Comparison of ENCODE assay signal across 8 mouse cellular contexts in genomic region chr13:25055873-25056667, GRCm38 (mm10). TPM values are rescaled to one million over a fixed set of nuclear protein-coding genes. Genes with fewer than 3 reads are reported as not detected.
A peak's percentile ranks its signal among the peaks of the same experiment; 100 is the strongest.
DNase-seq lines count a peak whose midpoint lies in the region; ATAC-seq lines count a peak whose summit lies in the region.

Gene Dcdc2a (plus strand): TSS chr13:25056004.

- no peak for DNase-seq in heart, adult 18-20 months
- DNase-seq in adrenal gland, postnatal 25 days = peak; percentile 24
- DNase-seq in kidney, adult 9 months = peak; percentile 35
- no peak for DNase-seq in natural killer cell, adult 2 months (ENCODE audit: low spot score in 2 of 2)

- ATAC-seq in heart, embryonic 13.5 days (ENCODE audit: extremely low read depth, insufficient number of reproducible peaks, low FRiP score, low TSS enrichment) = peak; percentile 25; the same call in 1 of the 2 replicates
- ATAC-seq in forebrain, embryonic 12.5 days (ENCODE audit: low FRiP score) = peak; percentile 70
- no peak for ATAC-seq in liver, embryonic 16.5 days (ENCODE audit: low read depth)
- ATAC-seq in neural tube, embryonic 14.5 days (ENCODE audit: low read depth) = peak; percentile 79

- H3K4me2 ChIP-seq in heart, embryonic 13.5 days = peak within 1 kb of the TSS; percentile 97
- H3K4me2 ChIP-seq in forebrain, embryonic 12.5 days = peak within 1 kb of the TSS; percentile 91
- peak within 1 kb of the TSS; percentile 52 for H3K4me2 ChIP-seq in liver, embryonic 16.5 days (ENCODE audit: low read depth, low read length)
- peak within 1 kb of the TSS; percentile 87 for H3K4me2 ChIP-seq in neural tube, embryonic 14.5 days (ENCODE audit: low read depth, low read length)

- peaks cover 9% of the 10 kb centered on the region for H3K9me3 ChIP-seq in heart, embryonic 13.5 days
- H3K9me3 ChIP-seq in forebrain, embryonic 12.5 days = no peaks in the 10 kb centered on the region
- no peaks in the 10 kb centered on the region for H3K9me3 ChIP-seq in liver, embryonic 16.5 days (replicated peaks; ENCODE audit: control insufficient read depth, low read length)
- H3K9me3 ChIP-seq in neural tube, embryonic 14.5 days (ENCODE audit: control insufficient read depth, low read length) = no peaks in the 10 kb centered on the region

- H3K9ac ChIP-seq in heart, embryonic 13.5 days = peak within 1 kb of the TSS; percentile 64
- H3K9ac ChIP-seq in forebrain, embryonic 12.5 days = peak within 1 kb of the TSS; percentile 51
- no peak within 1 kb of the TSS for H3K9ac ChIP-seq in liver, embryonic 16.5 days (ENCODE audit: low read depth, low read length)
- H3K9ac ChIP-seq in neural tube, embryonic 14.5 days (replicated peaks; ENCODE audit: low read depth, low read length) = peak within 1 kb of the TSS; percentile 46

- peak within 1 kb of the TSS; percentile 62 for H3K4me3 ChIP-seq in heart, embryonic 13.5 days
- H3K4me3 ChIP-seq in forebrain, embryonic 12.5 days (replicated peaks) = peak within 1 kb of the TSS; percentile 51
- H3K4me3 ChIP-seq in liver, embryonic 16.5 days (ENCODE audit: low read depth, low read length) = peak within 1 kb of the TSS; percentile 49
- H3K4me3 ChIP-seq in neural tube, embryonic 14.5 days (ENCODE audit: low read depth, low read length) = peak within 1 kb of the TSS; percentile 48

- peaks cover 45% of the 10 kb centered on the region for H3K27me3 ChIP-seq in heart, embryonic 13.5 days (replicated peaks)
- peaks cover 42% of the 10 kb centered on the region for H3K27me3 ChIP-seq in forebrain, embryonic 12.5 days
- H3K27me3 ChIP-seq in liver, embryonic 16.5 days (ENCODE audit: control insufficient read depth, insufficient read depth, low read depth, low read length) = peaks cover 31% of the 10 kb centered on the region
- peaks cover 10% of the 10 kb centered on the region for H3K27me3 ChIP-seq in neural tube, embryonic 14.5 days (ENCODE audit: control insufficient read depth, insufficient read depth, low read length)

- peaks cover 16% of the 10 kb centered on the region for H3K4me1 ChIP-seq in heart, embryonic 13.5 days
- H3K4me1 ChIP-seq in forebrain, embryonic 12.5 days = peaks cover 19% of the 10 kb centered on the region
- H3K4me1 ChIP-seq in liver, embryonic 16.5 days (ENCODE audit: control insufficient read depth, low read depth, low read length) = no peaks in the 10 kb centered on the region
- 0 out of 2 replicates have a peak, but pooled peaks cover 3% of the 10 kb centered on the region for H3K4me1 ChIP-seq in neural tube, embryonic 14.5 days (ENCODE audit: control insufficient read depth, insufficient read depth, low read length)

- no peaks in the 10 kb centered on the region for H3K36me3 ChIP-seq in heart, embryonic 13.5 days
- H3K36me3 ChIP-seq in forebrain, embryonic 12.5 days (replicated peaks) = no peaks in the 10 kb centered on the region
- no peaks in the 10 kb centered on the region for H3K36me3 ChIP-seq in liver, embryonic 16.5 days (ENCODE audit: control insufficient read depth, insufficient read depth)
- H3K36me3 ChIP-seq in neural tube, embryonic 14.5 days (ENCODE audit: control insufficient read depth, insufficient read depth, low read length) = no peaks in the 10 kb centered on the region

- WGBS in heart, embryonic 13.5 days = 4% methylated on average over 63 of the region's 63 CpGs
- WGBS in forebrain, embryonic 12.5 days = 4% methylated on average over 63 of the region's 63 CpGs
- 5% methylated on average over 63 of the region's 63 CpGs for WGBS in liver, embryonic 16.5 days (ENCODE audit: insufficient replicate concordance)
- WGBS in neural tube, embryonic 14.5 days = 2% methylated on average over 63 of the region's 63 CpGs

- H3K27ac ChIP-seq in heart, embryonic 13.5 days (replicated peaks) = no peak within 1 kb of the TSS
- no peak within 1 kb of the TSS for H3K27ac ChIP-seq in forebrain, embryonic 12.5 days
- H3K27ac ChIP-seq in liver, embryonic 16.5 days (ENCODE audit: low read length) = no peak within 1 kb of the TSS
- no peak within 1 kb of the TSS for H3K27ac ChIP-seq in neural tube, embryonic 14.5 days (ENCODE audit: low read depth, low read length)

RNA-seq across cellular contexts. Expression of gene Dcdc2a, which starts in this region (rescaled TPM):
- polyA plus RNA-seq in heart, embryonic 13.5 days (2015; fragmentation: Nextera tagmentation; extraction: Ambion mirVana) = 0.82 and 0.94 TPM in 2 replicates
- under 1 TPM in 1 of 2 experiments, not detected in 1; 0.05 TPM for total RNA-seq in heart, adult 18-20 months (2021)
- total RNA-seq in adrenal gland, postnatal 25 days (2021) = 0.43 TPM in 1 of 2 replicates, not detected in the other
- polyA plus RNA-seq in forebrain, embryonic 12.5 days (2016; fragmentation: Nextera tagmentation; extraction: Ambion mirVana) = 0.86 and 1.9 TPM in 2 replicates
- 0.51 TPM in 2 replicates for polyA plus RNA-seq in liver, embryonic 16.5 days (2015; fragmentation: Nextera tagmentation; extraction: Ambion mirVana)
- 2.0 and 2.5 TPM in 2 replicates for polyA plus RNA-seq in neural tube, embryonic 14.5 days (2014; fragmentation: Nextera tagmentation; extraction: Ambion mirVana)

Comparison
In these comparisons a context has a peak if more than half of its experiments do, and no peak if none do; other contexts are left out.
1. Peak in ATAC-seq, H3K4me3 ChIP-seq, H3K9ac ChIP-seq and H3K4me2 ChIP-seq in heart, embryonic 13.5 days; RNA of the gene not detected or under 1 TPM.
2. Peak in DNase-seq in adrenal gland, postnatal 25 days; RNA of the gene not detected or under 1 TPM.